Mouse (Mus musculus) megakaryocyte progenitor cell, adult 5-6 weeks (primary cell): ENCODE results near the gene Impg2. TPM values are rescaled to one million over a fixed set of nuclear protein-coding genes. Genes with fewer than 3 reads are reported as not detected.

ENCODE experiments used
- ATAC-seq: replicated peaks from 2 replicates; pipeline ENCODE4 v1.8.0; 2016; ENCODE audit warnings: mild to moderate bottlenecking, moderate TSS enrichment, inconsistent platforms; ENCODE audit not compliant: poor library complexity
- total RNA-seq, 2 experiments: library from RNA; stranded (forward) in 1 of 2; stranded (reverse) in 1 of 2; fragments of 157-497, 149-512 nt in 1 of 2; fragments of 200-1000 nt in 1 of 2; gene quantifications; 2 replicates each; pipeline versions ENCODE4 v1.2.3 to v1.2.4; 2015 to 2017

Impg2 gene
- total RNA-seq, 2 experiments from 2014 or later: 0.91 TPM; not detected in 1

- no peak for ATAC-seq
Measured at GRCm38 (mm10) chr16:56298248-56298647, 94.1 kb downstream of the Impg2 start.

- no peak for ATAC-seq
Measured at GRCm38 (mm10) chr16:56298836-56299235, 94.7 kb downstream of the Impg2 start.

GRCm38 (mm10) chr16:56302996-56303395 is 98.9 kb downstream of the Impg2 start:
- ATAC-seq: no peak

- no peak for ATAC-seq
Measured at GRCm38 (mm10) chr16:56304167-56304566, 100.1 kb downstream of the Impg2 start.

GRCm38 (mm10) chr16:56307575-56307974 is 103.5 kb downstream of the Impg2 start:
- no peak for ATAC-seq

- no peak for ATAC-seq
Measured at GRCm38 (mm10) chr16:56311291-56311690, 107.2 kb downstream of the Impg2 start.

Other genes with a start within 250 kb of the Impg2 start
- 1,404 and 1,464 TPM in 2 replicates for gene Rpl24, start 238.0 kb upstream of the Impg2 start, total RNA-seq (2015)
- 1,643 and 1,702 TPM in 2 replicates for gene Rpl24, start 238.0 kb upstream of the Impg2 start, total RNA-seq (2017)
- 37.2 and 38.2 TPM in 2 replicates for gene Zbtb11, start 230.4 kb upstream of the Impg2 start, total RNA-seq (2015)
- gene Zbtb11, start 230.4 kb upstream of the Impg2 start, total RNA-seq (2017): 38.7 and 45.1 TPM in 2 replicates
- 99.7 and 101 TPM in 2 replicates for gene Pcnp, start 174.6 kb upstream of the Impg2 start, total RNA-seq (2015)
- 129 and 133 TPM in 2 replicates for gene Pcnp, start 174.6 kb upstream of the Impg2 start, total RNA-seq (2017)
- 35.8 and 37.3 TPM in 2 replicates for gene Trmt10c, start 166.5 kb upstream of the Impg2 start, total RNA-seq (2015)
- gene Trmt10c, start 166.5 kb upstream of the Impg2 start, total RNA-seq (2017): 36.1 and 44.1 TPM in 2 replicates
- 21.0 and 32.8 TPM in 2 replicates for gene Senp7, start 156.0 kb upstream of the Impg2 start, total RNA-seq (2015)
- gene Senp7, start 156.0 kb upstream of the Impg2 start, total RNA-seq (2017): 15.0 and 25.4 TPM in 2 replicates